Mouse (Mus musculus) cerebellum, adult 2 months (tissue): ENCODE measurements around the gene Nedd9.

ENCODE experiments used
- CTCF ChIP-seq: fragments of 200-500 bp; IDR thresholded peaks from 2 replicates; pipeline ENCODE4 v1.5.1; 2011; ENCODE audit warnings: low read depth, mild to moderate bottlenecking, control low read depth, low read length, moderate library complexity, borderline replicate concordance; ENCODE audit not compliant: insufficient read depth
- POLR2A ChIP-seq: fragments of 200-500 bp; IDR thresholded peaks from 2 replicates; pipeline ENCODE4 v1.6.1; 2011; ENCODE audit warnings: low read length, control low read depth, borderline replicate concordance; ENCODE audit not compliant: insufficient read depth

- TF ChIP-seq CTCF = no peak
- TF ChIP-seq POLR2A = no peak
Observed at GRCm38 (mm10) chr13:41382635-41383034, 104.5 kb downstream of the Nedd9 start.
